Mouse (Mus musculus) gastrocnemius, adult 8-10 months (tissue): Measurements from ENCODE around the gene Ninj1. TPM values are rescaled to one million over a fixed set of nuclear protein-coding genes. Genes with fewer than 3 reads are reported as not detected.

ENCODE experiments used
- DNase-seq, 2 experiments: peaks; one replicate each; pipeline ENCODE4 v3.0.0; 2022; ENCODE audit warnings: low spot score in 2 of 2
- total RNA-seq, 4 experiments: library from RNA; stranded (reverse); gene quantifications; 2 replicates each; pipeline ENCODE4 v1.2.4; 2022

Ninj1 gene
- total RNA-seq, result 10 to 100 TPM; 15.4 to 22.5 (median 19.0) TPM

DNA sequence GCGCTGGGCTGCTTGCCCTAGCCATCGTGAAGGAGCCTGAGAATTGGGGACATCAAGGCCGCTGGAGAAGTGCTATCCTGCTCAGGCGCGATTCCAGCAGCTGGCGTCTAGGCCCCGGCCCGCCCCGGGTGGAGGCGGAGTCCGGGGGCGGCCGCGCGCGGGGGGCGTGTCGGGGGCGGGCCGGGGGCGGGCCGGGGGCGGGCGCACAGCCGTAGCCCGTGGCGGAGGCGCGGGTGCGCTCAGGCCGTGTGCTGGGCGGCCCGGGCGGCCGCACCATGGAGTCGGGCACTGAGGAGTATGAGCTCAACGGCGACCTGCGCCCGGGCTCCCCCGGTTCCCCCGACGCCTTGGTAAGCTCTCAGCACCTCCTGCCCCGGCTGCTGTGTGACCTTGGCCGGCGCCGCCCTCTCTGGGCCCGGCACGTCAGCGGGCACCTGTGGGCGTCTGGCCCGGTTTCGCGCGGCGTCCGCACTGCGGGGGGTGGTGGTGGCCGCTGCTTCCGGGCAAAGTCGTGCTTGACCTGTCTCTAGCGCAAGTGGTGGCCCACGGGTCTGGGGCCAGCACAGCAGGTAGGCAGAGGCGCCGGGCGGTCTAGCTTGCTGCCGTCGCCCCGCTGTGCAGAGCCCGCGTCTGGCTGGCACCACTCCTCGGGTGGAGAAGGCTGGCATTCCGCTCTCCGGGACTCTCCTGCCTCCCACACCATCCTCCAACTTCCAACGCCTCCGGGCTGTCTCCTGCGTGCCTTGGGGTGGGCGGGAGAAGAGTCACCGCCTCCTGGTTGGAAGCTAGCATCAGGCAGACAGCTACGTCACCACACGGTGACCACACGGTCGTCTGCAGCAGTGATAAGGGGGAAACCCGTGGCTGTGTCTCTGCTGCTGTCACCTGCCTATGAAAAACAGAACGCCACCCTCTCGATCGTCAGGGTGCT is at the start of gene Ninj1:
TSS of gene Ninj1 (plus strand) at position 198 of the 931 bp plus-strand sequence.
- DNase-seq, result peak; percentile 75 to 82

DNA sequence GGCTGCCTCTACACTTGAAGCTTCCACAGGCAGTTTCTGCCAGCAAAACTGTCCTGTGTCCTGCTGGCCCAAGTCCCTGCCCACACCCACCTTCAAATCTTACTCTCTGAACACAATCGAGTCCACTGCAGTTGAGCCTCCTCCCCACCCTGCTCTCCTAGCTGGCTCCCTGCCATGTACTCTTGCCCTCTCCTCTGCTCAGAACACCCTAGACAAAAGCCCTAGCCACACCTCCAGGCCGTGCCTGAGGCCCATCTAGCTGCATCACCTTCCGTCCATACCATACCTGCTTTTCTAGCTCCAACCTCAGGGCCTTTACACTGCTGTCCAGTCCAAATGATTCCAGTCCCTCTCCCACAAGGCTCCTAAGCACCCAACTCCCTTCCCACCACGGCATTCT is 46.7 kb upstream of the Ninj1 start:
- DNase-seq, result no peak

DNA sequence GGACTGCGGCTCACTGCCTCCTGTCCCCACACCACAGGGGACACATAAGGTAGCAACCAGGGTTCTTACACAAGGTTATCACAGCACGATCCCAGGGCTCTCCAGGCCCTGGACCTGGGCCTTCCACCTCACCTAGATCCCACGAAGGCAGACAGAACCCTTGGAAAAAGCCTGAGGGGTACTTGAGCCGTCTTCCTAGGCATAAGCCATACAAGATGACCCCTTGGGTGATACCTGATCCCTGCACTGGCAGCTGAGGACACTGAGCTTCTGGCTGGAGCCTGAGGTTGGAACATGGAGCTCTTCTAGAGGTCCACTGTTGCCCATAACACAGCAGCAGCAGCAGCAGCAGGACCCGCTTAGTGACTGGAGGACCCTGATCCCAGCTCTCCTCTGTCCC is 44.9 kb upstream of the Ninj1 start:
- DNase-seq, result peak in 1 of 2 experiments; percentile 63

DNA sequence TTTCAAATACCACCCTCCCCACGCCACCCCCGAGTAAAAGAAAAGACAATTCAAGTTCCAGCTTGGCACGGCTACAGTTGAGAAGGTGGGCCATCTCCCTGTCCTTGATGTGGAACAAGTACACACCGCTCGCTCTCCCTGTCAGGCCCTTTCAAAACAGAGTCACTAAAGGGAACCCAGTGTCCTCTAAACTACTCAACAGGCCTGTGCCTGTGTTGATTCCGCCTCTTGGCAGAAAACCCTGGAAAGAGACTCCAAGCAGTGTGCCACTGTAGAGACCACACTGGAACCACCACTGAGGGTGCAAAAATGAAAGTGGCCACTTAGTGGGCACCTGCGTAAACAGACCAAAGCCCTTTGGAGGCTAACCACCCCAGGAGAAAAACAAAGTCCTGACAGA is 44.0 kb upstream of the Ninj1 start:
- DNase-seq, result no peak

DNA sequence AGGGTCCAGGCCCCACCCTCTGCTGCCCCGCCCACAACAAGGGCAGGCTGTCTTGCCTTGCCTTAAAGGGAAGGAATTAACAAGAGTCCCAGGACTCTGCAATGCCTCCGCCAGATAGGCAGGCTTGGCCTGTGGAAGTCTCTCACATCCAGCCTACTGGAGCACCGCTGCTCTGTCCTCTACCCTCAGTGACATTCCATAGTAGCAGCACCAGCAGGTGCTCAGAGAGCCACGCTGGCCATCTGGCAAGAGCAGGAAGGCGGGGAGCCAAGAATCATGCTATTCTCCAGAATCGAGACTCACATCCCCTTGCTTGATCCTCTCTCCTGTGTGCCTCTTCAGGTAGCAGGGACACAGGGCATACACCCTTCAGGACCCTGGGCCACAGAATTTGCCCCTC is 42.8 kb upstream of the Ninj1 start:
- DNase-seq, result peak in 1 of 2 experiments; percentile 48

DNA sequence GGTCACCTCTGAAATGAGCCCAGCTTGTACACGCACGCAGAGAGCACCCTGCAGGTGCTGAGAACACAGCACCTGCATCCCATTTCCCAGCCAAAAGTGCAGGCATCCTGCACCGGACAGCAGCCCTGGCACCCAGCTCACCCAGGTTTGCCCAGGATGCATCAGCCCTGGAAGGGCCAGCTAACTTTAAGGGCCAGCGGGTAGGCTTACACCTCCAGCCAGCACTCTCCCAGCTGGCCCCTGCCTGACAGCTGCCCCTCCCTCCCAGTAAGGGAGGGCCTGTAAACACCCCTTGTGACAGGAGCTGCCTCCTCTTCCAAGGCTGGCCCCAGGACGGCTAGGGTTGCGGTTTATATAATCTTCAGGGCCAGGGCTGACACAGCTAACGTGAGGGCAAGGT is 41.9 kb upstream of the Ninj1 start:
- peak; percentile 78 to 85 for DNase-seq

DNA sequence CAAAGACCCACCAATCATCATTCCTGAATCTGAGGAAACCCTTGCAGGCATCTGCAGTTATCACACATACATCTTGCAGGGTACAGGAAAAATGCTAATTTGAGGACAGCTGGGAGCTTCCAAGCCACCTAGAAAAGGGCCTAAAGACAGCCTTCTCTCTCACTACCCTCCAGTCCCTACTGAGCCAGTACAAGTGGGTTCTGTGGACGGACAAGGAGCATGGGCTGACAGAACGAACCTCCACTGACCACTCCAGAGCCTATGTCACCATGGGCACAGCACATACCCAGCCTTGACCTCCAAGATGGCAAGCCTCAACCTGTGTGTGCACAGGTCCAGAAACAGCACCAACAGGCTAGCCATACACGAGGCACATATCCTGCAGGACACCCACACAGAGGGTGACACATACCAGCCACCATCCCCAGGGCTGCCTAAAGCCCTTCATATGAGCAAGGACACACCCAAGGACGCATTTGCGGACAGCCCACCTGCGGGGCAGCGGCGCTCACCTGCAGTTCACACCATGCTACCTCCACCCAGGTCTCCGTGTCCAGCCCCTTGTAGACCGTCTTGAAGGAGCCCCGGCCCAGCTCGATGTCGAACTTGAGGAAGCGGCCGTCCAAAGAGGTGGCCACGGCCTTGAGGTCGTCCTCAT is 41.1 kb upstream of the Ninj1 start:
- no peak for DNase-seq

DNA sequence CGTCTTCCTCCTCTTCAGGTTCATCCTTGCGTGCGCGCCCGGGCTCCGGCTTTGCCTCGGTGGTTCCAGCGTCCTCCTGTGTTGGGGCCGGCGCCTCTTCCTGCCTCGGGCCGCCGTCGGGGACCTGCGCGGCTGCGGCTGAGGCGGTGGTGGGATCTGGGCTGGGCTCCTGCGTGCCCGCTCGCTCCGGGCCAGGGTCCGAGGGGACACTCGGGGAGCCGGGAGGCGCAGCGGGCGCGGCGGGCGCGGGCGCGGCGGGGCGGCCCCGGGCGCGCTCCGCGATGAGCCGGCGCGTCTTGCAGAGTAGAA is 40.6 kb upstream of the Ninj1 start:
- no peak for DNase-seq

DNA sequence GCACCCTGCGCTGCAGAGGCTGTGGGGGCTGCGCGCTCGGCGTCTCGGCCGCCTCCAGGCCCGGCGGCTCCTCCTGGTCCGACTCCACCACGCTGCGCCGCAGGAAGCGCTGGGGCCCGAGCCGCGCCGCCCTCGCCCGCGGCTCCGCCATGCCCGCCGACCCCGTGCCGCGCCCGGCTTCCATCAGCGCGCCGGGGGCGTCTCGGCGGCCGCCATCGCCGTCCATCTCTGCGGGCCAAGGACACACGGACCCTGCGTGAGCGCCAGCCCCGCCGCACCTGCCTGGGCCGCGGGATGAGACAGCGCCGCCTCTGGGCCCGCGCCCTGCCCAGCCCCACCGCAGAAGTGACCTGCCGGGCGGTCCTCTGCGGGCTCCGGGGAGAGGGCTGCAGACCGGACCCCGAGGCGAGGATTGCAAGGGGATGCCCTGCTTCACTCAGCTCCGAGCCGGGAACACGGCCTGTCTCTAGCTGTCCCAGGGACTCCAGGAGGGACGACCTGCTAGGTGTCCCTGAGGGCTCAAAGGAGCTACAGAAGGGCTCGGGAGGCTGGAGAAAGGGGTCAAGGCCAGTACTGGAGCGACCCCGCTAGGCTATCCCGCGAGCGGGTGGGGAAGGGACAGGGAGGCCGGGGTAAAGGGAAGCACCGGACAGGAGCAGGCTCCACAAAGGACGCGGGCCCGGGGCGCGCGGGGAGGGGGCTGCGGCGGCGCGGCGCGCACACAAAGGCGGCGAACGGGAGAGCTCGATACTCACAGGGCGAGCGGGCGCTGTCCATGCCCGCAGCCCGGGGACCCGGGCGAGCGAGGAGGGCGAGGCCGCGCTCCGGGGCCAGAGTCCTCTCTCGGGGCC is 40.1 kb upstream of the Ninj1 start:
- DNase-seq, result peak in 1 of 2 experiments; percentile 47

DNA sequence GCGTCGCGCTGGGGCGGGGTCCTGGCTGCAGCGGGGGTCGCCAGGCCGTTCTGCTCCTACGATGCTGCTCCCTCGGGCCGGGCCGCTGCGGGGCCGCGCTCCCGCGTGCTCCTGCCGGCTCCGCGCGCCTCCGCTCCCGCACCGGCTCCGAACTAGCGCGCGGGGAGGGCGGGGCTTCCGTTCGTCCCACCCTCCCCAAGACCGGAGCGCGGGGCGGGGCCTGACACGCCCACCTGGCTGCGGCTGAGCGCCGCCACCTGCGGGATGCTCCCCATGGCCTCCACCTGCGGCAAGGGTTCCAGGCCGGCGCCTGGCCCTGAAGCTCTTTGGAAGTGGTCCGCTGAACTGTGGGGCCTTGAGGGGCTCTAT is 39.4 kb upstream of the Ninj1 start, which contains the start of gene Wnk2:
TSS of gene Wnk2 (minus strand) at position 157 of the 369 bp plus-strand sequence.
- DNase-seq, result peak; percentile 65 to 71

DNA sequence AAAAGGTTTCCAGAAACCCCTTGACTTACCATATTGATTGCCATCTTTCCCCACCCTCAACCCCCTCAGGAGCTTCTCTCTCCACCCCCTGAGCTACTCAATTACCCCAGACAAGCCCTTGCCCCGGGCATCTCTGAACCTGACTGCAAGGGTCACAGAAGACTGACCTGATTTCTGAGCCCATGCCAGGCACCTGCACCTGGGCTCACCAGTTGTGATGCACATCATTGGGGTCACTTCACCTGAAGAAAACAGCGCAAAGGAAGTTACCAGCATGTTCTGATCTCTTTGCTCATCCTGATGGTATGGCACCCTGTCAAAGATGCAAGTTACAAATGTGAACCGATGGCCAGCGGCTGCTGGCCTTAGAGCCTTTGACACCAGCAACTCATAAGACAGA is 38.6 kb upstream of the Ninj1 start:
- DNase-seq, result no peak

DNA sequence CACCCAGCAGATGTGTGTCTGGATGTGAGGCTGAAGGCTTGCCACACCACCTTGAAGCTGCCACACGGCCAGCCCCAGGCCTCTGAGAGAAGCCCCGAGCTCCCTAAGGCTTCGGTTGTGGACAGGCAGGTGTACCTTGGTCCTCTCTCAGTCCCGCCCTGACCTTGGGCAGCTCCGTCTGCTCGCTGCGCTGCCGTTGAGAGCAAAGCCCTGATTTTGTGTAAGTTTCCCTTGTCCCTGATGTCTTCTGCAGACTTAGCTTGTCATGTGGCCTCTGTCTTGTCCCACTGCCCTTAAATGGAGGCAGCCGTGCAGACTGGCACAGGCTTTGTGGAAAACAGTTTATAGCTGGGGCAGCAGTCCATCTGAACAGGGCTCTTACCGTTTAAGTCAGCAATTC is 33.3 kb upstream of the Ninj1 start:
- no peak for DNase-seq

DNA sequence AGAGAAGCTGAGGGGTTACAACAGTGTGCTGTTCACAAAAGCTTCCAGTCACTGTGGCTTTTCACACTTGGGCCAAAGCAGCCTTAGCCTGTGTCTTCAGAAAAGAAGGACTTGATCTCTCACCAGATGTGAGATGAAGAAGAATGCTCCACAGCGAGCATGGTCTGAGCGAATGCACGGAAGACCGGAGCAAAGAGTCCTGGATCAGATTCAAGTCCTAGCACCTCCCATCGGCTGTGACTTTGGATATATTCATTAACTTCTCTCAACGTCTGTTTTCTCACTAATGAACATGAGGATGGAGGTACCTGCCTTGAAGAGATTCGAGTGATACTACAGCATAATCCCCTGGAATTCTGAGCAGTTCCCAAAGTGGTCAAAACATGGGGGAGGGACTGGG is 32.7 kb upstream of the Ninj1 start:
- DNase-seq, result no peak

DNA sequence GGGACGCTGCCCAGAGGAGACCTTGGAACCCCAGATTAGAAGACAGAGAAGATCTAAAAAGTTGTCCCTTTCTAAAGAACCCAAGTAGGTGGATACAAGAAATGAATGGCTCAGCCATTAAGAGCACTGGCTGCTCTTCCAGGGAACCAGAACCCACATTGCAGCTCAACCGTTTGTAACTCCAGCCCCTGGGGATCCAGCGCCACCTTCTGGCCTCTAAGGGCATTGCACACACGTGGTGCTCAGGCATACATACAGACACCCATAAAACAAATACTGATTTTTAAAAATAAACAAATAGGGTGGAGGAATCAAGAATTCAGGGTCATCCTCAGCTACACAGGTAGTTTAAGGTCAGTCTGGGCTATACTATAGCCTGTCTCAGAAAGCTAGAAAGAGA is 30.6 kb upstream of the Ninj1 start:
- no peak for DNase-seq

DNA sequence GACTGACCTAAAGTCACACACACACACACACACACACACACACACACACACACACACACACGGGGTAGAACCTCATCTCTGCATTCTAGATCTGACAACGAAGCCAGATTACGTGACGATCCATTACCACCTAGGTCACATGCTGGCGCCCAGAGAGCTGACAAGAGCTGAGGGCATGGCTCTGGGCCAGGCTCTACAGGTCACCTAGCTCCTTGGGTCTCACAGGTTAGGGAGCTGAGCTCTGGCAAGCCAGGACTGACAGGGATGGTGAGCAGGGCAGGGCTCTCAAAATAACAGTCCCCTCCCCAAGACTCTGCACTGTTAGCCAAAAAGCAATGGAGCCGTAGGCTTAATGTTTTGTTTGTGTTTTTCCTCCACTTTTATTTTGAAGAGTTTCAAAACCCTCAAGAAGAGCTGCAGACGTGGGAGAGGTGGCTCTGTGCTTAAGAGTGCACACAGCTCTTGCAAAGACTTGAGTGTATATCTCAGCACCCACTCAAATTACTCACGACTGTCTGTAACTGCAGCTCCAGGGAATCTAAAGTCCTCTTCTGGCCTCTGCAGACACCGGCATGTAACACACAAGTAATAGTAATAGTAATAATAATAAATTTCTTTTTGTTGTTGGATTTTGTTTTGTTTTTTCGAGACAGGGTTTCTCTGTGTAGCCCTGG is 29.1 kb upstream of the Ninj1 start:
- no peak for DNase-seq

DNA sequence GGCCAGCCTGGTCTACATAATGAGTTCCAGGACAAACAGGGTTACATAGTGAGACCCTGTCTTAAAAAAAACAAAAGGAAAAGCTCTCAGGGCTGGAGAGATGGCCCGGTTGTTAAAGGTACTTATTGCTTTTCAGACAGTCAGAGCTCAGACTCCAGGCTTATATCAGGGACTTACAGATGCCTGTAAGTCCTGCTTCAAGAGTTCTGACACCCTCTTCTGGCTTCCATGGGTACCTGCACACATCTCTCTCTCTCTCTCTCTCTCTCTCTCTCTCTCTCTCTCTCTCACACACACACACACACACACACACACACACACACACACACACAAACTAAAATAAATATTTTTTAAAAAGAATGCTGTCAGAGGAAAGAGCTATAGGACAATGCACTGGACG is 26.0 kb upstream of the Ninj1 start:
- no peak for DNase-seq

DNA sequence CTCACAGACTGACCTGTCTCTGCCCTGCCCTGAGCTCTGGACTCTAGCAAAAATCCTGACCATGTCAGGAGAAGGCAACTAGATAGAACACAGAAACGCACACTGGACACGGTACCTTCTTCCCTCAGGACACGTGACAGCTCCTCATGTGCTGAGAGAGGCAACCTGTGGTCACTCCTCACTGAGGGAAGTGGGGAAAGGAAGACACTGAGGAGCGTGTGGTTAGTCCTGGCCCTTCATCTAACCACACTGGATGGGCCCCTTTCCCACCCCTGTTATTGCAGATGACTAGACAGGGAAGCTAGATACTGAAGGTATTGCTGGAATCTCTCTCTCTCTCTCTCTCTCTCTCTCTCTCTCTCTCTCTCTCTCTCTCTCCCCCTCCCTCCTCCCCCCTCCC is 24.6 kb upstream of the Ninj1 start:
- no peak for DNase-seq

DNA sequence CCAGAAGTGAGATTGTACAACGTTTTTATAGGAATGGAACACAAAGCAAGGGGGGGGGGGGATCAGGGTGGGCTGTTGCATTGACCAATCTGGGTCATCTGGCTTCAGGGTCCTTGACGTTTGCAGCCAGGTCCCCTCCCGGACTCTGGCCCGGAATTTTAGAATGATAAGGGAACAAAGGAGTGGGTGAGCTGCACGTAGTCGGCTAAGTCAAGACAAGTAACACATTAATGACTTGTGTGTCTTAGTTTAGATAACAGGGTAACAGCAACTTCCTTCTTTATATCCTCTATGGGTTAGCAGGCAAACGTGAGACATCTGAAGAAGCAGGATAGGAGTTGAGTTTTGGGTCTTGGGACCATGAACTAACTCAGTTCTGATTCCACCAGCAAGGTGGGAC is 23.6 kb upstream of the Ninj1 start:
- no peak for DNase-seq

DNA sequence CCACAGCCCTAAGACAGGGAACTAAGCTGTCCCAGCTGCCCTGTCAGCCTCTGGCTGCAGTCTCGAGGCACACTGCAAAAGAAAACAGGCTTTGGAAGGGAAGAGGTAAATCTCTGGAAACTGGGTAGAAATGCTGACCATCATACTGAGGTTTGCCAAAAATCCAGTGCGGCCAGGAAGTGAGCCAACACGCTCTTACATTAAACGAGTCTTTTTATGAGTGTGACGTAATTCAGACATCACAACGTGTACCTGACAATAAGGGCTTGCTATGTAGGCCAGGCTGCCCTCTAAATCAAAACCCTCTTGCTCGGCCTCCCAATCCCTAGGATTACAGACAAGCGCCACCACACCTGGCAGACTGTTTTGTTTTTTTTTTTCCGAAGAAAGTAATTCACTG is 20.2 kb upstream of the Ninj1 start:
- no peak for DNase-seq

DNA sequence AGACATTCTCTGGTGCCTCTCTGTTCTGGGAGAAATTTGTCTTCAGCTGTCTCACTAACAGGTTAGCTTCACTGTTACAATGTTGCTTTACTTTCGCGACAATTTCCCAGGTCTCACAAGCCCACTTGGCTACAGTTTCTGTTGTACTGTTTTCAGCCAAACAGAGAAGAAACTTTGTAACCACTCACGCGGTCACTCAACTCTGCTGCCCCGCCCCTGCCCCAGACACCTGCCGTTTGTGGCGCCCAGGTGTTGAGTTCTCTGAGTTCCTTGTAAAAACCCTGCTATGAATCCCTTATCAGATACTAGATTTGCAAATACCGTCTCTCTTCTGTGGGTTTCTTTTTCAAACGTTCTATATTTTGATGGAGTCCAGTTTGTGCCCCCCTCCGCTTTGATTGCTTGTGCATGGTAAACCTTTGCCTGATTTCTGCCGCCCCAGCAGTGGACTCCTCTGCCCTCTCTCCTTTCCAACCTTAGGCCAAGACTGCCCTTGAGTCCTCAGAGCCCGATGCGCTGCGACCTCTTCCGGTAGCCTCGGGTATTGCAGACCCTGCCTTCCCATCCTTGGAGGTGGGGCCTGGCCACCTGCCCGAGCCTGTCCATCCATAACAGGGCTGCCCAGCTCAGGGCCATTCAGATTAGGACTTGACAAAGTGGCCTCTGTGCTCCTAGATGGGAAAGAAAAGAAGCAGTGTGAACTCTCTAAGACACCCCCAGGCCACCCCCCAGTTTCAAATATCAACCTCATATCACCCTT is 17.7 kb upstream of the Ninj1 start:
- peak; percentile 89 to 92 for DNase-seq

DNA sequence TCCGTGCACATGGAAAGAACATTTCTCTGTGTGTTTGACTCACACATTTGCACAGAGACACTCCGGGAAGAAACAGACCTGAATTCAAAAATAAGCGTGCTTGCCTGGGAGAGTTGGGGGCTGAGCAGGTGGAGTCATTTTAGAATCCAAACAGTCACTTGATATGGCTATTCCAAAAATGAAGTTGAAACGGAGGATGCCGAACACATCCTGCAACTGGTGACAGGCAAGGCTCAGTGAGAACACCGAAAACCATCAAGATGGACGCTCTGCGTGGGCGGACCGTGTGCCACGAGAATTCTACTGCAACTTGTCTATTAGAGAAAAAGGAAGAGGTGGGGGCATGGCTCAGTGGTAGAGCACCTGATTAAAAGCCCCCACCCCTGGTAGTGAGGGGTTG is 16.7 kb upstream of the Ninj1 start:
- DNase-seq, result no peak
